Mouse (Mus musculus) midbrain, embryonic 15.5 days (tissue): ENCODE results near the gene Prdm1. TPM values are rescaled to one million over a fixed set of nuclear protein-coding genes. Genes with fewer than 3 reads are reported as not detected.

Experiments used
- ATAC-seq: fragments of 200-750 bp; cut with Nextera tagmentation; replicated peaks from 2 replicates; pipeline ENCODE4 v1.8.0; 2017; ENCODE audit warnings: moderate TSS enrichment
- H3K27ac ChIP-seq: fragments of 300-500 bp; sonication (generic); 2 replicates; pipeline ENCODE4 v1.5.1; 2015; ENCODE audit warnings: mild to moderate bottlenecking, inconsistent platforms
- H3K27me3 ChIP-seq: fragments of 300-500 bp; sonication (generic); replicated peaks from 2 replicates; pipeline ENCODE4 v1.6.1; 2015; ENCODE audit warnings: inconsistent platforms
- H3K36me3 ChIP-seq: fragments of 300-500 bp; sonication (generic); replicated peaks from 2 replicates; pipeline ENCODE4 v1.6.1; 2015; ENCODE audit warnings: inconsistent platforms
- H3K4me1 ChIP-seq: fragments of 300-500 bp; sonication (generic); 2 replicates; pipeline ENCODE4 v1.6.1; 2015; ENCODE audit warnings: inconsistent platforms
- H3K4me2 ChIP-seq: fragments of 300-500 bp; sonication (generic); 2 replicates; pipeline ENCODE4 v1.6.1; 2015; ENCODE audit warnings: inconsistent platforms, mild to moderate bottlenecking, moderate library complexity
- H3K4me3 ChIP-seq: fragments of 300-500 bp; sonication (generic); 2 replicates; pipeline ENCODE4 v1.5.1; 2015; ENCODE audit warnings: mild to moderate bottlenecking, inconsistent platforms
- H3K9ac ChIP-seq: fragments of 300-500 bp; sonication (generic); 2 replicates; pipeline ENCODE4 v1.6.1; 2015; ENCODE audit warnings: mild to moderate bottlenecking, inconsistent platforms
- H3K9me3 ChIP-seq: fragments of 300-500 bp; sonication (generic); 2 replicates; pipeline ENCODE4 v1.6.1; 2016; ENCODE audit warnings: inconsistent platforms
- WGBS: fragments of 180-500 bp; shearing (Covaris S2); methylation state at CpG from one replicate; pipeline ENCODE4 v1.1.7; 2015; ENCODE audit warnings: mixed read lengths; 5-methylcytosine and 5-hydroxymethylcytosine counted together
- polyA plus RNA-seq: library from polyadenylated mRNA; unstranded; fragments of >200 nt; fragmentation: Nextera tagmentation; extraction: Ambion mirVana; gene quantifications from 2 replicates; pipeline ENCODE4 v1.2.1, GENCODE M21; 2015

The Prdm1 gene
- polyA plus RNA-seq, 1 experiment from 2014 or later: 0.52 TPM

DNA sequence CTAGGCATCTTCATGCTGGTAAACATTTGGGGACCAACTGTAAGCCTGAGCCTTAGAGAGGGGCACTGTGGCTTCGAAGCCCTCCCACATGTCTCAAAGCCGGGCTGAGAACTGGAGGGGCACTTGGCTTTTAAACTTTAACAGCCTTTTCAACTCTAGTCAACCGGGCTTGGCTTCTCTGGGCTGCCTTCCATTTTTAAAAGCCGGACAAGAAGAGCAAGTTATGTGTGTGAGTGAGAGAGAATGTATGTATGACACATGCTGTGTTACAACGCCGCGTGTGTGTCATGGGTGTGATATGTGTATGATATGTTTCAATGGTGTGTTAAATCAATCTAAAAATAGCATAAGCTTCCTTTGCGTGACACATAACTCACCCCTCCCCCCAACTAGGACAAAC is 66.0 kb downstream of the Prdm1 start:
- WGBS: 93% methylated on average over 8 of the region's 8 CpGs
- ATAC-seq: no peak
- H3K9me3 ChIP-seq: no peaks in the 10 kb centered on the region
- no peak overlapping the region for H3K4me2 ChIP-seq
- no peak overlapping the region for H3K4me3 ChIP-seq
- H3K27me3 ChIP-seq: peaks cover 25% of the 10 kb centered on the region
- peaks cover 25% of the 10 kb centered on the region for H3K4me1 ChIP-seq
- H3K9ac ChIP-seq: no peak overlapping the region
- H3K36me3 ChIP-seq: no peaks in the 10 kb centered on the region
- H3K27ac ChIP-seq: no peak overlapping the region

DNA sequence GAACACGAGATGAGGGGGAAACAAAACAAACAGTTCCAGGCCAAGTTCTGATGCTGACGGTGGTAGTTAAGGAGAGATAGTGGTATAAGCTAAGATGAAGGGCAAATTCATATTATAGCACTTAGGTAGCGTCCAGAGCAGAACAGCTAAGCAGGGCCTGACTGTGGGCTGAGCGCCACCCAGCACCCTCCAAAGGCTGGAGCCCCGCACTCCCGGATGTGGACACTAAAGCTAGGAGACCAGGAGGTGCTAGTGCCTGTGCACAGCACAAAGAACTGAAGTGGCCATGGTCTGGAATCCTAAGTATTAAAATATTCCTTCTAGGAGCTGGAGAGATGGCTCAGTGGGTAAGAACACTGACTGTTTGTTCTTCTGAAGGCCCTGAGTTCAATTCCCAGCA is 67.2 kb downstream of the Prdm1 start:
- no peak overlapping the region for H3K27ac ChIP-seq
- 91% methylated on average over 6 of the region's 6 CpGs for WGBS
- no peak for ATAC-seq
- H3K4me1 ChIP-seq: peaks cover 35% of the 10 kb centered on the region
- H3K9me3 ChIP-seq: no peaks in the 10 kb centered on the region
- H3K27me3 ChIP-seq: peaks cover 36% of the 10 kb centered on the region
- H3K4me3 ChIP-seq: no peak overlapping the region
- no peak overlapping the region for H3K9ac ChIP-seq
- H3K4me2 ChIP-seq: no peak overlapping the region
- no peaks in the 10 kb centered on the region for H3K36me3 ChIP-seq

- Histone ChIP-seq H3K27ac (no peak overlapping the region), H3K4me2 (no peak overlapping the region), H3K9ac (no peak overlapping the region), H3K36me3 (no peaks in the 10 kb centered on the region), H3K4me3 (no peak overlapping the region), H3K4me1 (peaks cover 32% of the 10 kb centered on the region), H3K9me3 (no peaks in the 10 kb centered on the region), H3K27me3 (peaks cover 41% of the 10 kb centered on the region)
- ATAC-seq: no peak
- WGBS: 18% methylated on average over 6 of the region's 6 CpGs
These were observed 68.0 kb downstream of the Prdm1 start for GRCm38 (mm10) chr10:44460095-44460810.

- Histone ChIP-seq H3K9me3 (no peaks in the 10 kb centered on the region), H3K4me3 (peak overlapping the region; percentile 75), H3K4me2 (peak overlapping the region; percentile 96), H3K36me3 (no peaks in the 10 kb centered on the region), H3K27me3 (peaks cover 33% of the 10 kb centered on the region), H3K4me1 (peaks cover 29% of the 10 kb centered on the region), H3K9ac (no peak overlapping the region), H3K27ac (no peak overlapping the region)
- no peak for ATAC-seq
- 12% methylated on average over 11 of the region's 11 CpGs for WGBS
These were observed 68.8 kb downstream of the Prdm1 start for GRCm38 (mm10) chr10:44459321-44460000.

DNA sequence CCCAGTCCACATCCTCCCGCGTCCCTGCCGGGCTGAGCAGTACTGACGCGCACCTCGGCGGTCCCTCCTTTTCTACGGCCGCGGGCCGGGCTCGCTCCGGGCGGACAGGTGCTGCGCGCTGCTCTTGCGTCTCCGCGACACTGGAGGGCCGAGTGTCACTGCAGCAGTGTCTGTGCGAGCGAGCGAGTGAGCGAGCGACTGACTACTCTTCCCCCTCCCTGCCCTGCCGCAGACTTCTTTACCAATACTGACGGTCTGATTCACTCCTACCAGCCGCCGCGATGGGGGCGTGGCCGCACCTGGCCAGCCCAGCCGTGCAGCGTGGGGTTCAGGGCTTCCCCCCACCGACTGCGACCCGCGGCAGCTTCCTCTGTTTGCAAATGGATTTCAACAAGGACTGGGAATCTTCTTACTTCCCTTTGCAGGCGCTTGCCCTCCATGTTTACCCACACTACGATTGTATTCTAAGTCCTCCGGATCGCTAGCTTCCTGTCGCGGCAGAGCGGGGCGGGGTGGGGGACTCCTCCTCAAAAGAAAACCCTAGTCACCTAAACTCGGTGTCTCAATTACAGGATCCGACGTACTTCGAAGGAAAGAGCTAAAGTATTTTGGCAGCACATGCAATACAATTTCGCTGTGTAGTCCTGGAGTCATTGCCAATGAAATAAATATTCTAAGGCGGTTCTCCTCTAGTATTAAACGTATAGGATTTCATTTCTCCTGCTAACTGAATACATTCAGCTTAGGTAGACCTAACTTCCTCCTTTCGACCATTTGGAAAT is 69.6 kb downstream of the Prdm1 start:
- Histone ChIP-seq H3K27ac (no peak overlapping the region; the same call in 1 of the 2 replicates), H3K27me3 (peaks cover 26% of the 10 kb centered on the region), H3K9me3 (no peaks in the 10 kb centered on the region), H3K4me3 (peak overlapping the region; percentile 75), H3K9ac (peak overlapping the region; percentile 24), H3K36me3 (no peaks in the 10 kb centered on the region), H3K4me2 (peak overlapping the region; percentile 96), H3K4me1 (peaks cover 29% of the 10 kb centered on the region)
- WGBS: under 1% methylated on average over 54 of the region's 54 CpGs
- peak; percentile 94 for ATAC-seq

DNA sequence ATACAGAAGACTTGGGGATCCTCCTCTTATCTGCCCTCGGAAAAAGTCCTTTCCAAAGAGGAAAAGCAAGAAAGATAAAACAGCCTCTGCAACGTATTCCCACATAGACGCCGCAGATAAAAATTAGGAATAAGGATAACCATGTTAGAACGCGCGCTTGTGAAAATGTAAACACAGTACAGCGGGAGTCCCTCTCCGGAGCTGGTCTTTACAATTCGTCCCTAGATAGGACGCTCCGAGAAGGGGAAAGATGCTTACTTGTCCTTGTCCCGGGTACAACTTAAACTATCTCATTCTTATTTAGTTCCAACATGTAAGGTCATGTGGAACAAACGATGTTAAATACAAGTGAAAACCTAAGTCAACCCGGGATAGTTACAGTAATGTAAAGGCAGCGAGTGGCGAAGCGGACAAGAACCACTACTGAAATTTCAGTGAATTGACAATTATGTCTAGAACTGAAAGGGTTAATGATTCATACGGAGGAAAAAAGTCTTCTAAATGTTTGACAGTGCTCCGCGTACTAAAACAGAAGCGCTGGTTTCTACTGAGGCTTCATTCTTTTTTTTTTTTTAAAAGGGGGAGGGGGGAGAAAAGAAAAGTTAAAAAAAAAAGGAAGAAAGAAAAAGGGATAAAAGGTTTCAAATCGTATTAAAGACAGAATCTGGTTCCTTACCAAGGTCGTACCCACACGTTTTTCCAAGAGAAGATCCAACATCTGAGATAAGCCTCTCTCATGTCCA is 70.3 kb downstream of the Prdm1 start:
- WGBS: under 1% methylated on average over 25 of the region's 25 CpGs
- Histone ChIP-seq H3K27ac (no peak overlapping the region), H3K4me2 (peak overlapping the region; percentile 96), H3K27me3 (peaks cover 24% of the 10 kb centered on the region), H3K36me3 (no peaks in the 10 kb centered on the region), H3K4me3 (peak overlapping the region; percentile 75), H3K9ac (peak overlapping the region; percentile 24; the same call in 1 of the 2 replicates), H3K4me1 (peaks cover 29% of the 10 kb centered on the region), H3K9me3 (no peaks in the 10 kb centered on the region)
- no peak for ATAC-seq

GRCm38 (mm10) chr10:44456757-44457595 is 71.3 kb downstream of the Prdm1 start:
- no peak overlapping the region for H3K9ac ChIP-seq
- peaks cover 24% of the 10 kb centered on the region for H3K27me3 ChIP-seq
- H3K4me1 ChIP-seq: peaks cover 29% of the 10 kb centered on the region
- no peaks in the 10 kb centered on the region for H3K36me3 ChIP-seq
- no peak overlapping the region for H3K27ac ChIP-seq
- WGBS: 2% methylated on average over 31 of the region's 31 CpGs
- H3K4me3 ChIP-seq: peak overlapping the region; percentile 75
- no peaks in the 10 kb centered on the region for H3K9me3 ChIP-seq
- H3K4me2 ChIP-seq: peak overlapping the region; percentile 96
- no peak for ATAC-seq

DNA sequence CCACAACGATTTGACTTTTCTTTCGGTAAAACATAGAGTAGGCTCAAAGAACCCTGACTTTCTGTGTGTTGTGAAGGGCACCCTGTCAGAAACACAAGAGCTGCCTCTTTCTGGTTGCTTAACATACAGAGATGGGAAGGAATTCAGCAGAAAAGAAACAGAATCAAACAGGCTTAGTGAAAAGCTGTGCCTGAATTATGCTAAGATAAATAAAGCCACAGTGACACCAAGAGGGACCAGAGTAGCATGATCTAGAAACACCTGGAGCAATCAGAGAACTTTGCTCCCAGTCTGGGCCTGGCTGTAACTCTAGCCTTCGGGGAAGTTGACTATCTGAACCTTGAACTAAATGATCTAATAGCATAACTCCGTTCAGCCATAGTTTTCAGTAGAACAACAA is 73.5 kb downstream of the Prdm1 start:
- Histone ChIP-seq H3K36me3 (no peaks in the 10 kb centered on the region), H3K4me2 (no peak overlapping the region), H3K4me1 (peaks cover 29% of the 10 kb centered on the region), H3K27me3 (peaks cover 20% of the 10 kb centered on the region), H3K4me3 (no peak overlapping the region), H3K9ac (no peak overlapping the region), H3K27ac (no peak overlapping the region), H3K9me3 (no peaks in the 10 kb centered on the region)
- no peak for ATAC-seq
- 84% methylated on average over 4 of the region's 4 CpGs for WGBS

DNA sequence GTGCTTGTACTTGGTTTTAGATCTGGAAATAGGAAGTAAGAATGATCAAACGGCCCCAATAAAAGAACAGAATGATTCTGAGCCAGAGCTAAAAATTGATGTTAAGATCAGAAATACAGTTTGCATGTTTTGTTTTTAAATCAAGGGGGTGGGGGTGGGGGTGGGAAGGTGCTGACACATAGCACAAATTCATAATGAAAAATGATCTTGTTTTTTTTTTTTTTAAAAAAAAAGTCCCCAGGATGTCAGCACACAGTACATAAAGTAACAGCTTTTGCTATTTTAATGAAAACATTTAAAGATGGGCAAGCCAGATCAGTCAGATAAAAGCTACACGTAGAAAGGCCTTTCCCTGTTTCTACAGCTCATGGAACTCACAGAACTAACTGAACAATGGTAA is 74.2 kb downstream of the Prdm1 start:
- peaks cover 16% of the 10 kb centered on the region for H3K27me3 ChIP-seq

GRCm38 (mm10) chr10:44450835-44451234 is 77.5 kb downstream of the Prdm1 start:
- no peak overlapping the region for H3K4me3 ChIP-seq
- H3K27ac ChIP-seq: no peak overlapping the region
- no peaks in the 10 kb centered on the region for H3K9me3 ChIP-seq
- H3K36me3 ChIP-seq: no peaks in the 10 kb centered on the region
- no peak overlapping the region for H3K9ac ChIP-seq
- ATAC-seq: no peak
- no peak overlapping the region for H3K4me2 ChIP-seq
- WGBS: 97% methylated on average over 2 of the region's 2 CpGs
- no peaks in the 10 kb centered on the region for H3K4me1 ChIP-seq
- peaks cover 3% of the 10 kb centered on the region for H3K27me3 ChIP-seq

More for the DNA sequence above, 74.2 kb downstream of the Prdm1 start:
- Histone ChIP-seq H3K4me3 (no peak overlapping the region), H3K4me1 (peaks cover 23% of the 10 kb centered on the region), H3K9me3 (no peaks in the 10 kb centered on the region), H3K27ac (no peak overlapping the region), H3K4me2 (no peak overlapping the region), H3K36me3 (no peaks in the 10 kb centered on the region), H3K9ac (no peak overlapping the region)
- WGBS: 68% methylated on average over 2 of the region's 2 CpGs
- ATAC-seq: no peak

DNA sequence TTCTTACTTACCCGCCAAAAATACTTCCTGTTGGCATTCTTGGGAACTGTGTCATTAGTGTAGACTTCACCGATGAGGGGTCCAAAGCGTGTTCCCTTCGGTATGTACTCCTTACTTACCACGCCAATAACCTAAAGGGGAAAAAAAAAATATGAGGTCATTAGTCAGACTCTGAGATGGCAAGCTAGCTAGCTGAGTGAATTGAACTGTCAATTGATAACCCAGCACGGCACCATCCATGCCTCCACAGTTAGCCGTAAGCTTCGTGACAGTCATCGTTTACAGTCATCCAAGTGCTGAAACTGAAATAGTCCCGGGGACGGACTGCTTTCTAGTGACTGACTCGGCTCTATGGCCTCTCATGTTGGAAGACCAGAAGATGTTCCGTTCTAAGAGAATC is 78.2 kb downstream of the Prdm1 start:
- 85% methylated on average over 13 of the region's 13 CpGs for WGBS
- Histone ChIP-seq H3K4me3 (no peak overlapping the region), H3K4me1 (no peaks in the 10 kb centered on the region), H3K9me3 (no peaks in the 10 kb centered on the region), H3K9ac (no peak overlapping the region), H3K4me2 (no peak overlapping the region), H3K27me3 (no peaks in the 10 kb centered on the region; the same call in 1 of the 2 replicates), H3K27ac (no peak overlapping the region), H3K36me3 (no peaks in the 10 kb centered on the region)
- ATAC-seq: no peak
